Mouse (Mus musculus): ENCODE data around the gene Rps2.

The Rps2 gene

GRCm38 (mm10) chr17:24732233-24732935, 14.5 kb downstream of the Rps2 start:
- DNase-seq (ENCODE audit: low read depth), result no peak

DNA sequence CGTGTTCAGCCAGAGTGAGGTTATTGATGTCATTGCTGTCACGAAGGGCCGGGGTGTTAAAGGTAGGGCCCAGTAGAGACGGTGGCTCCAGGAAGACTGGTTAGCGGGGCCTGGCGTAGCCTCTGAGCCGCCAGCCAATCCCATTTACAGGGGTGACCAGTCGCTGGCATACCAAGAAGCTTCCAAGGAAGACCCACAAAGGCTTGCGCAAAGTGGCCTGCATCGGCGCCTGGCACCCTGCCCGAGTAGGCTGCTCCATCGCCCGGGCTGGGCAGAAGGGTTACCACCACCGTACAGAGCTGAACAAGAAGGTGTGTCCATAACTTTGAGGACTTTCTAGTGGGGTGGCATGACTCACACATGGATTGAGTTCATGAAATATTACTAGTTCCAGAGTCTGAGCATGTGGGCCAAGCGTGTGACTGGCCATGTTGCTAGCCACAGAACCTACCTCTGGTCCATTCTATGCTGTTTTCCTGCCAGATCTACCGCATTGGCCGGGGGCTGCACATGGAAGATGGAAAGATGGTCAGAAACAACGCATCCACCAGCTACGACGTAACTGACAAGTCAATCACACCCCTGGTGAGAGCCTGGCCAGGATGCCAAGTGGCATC, 15.6 kb downstream of the Rps2 start:
- DNase-seq (ENCODE audit: low read depth), result peak; percentile 28

DNA sequence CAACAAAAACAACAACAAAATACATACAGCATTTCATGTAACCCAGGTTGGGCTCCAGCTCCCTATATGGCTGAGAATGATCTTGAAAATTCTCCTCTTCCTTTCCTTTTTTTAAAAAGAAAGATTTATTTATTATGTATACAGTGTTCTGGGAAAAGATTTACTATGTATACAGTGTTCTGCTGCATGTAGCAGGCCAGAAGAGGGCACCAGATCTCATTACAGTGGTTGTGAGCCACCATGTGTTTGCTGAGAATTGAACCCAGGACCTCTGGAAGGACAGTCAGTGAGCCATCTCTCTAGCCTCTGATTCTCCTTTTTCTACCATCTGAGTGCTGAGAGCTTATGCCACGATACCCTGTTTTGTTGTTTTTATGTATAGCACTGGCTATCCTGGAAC, 16.6 kb downstream of the Rps2 start:
- peak; percentile 21 for DNase-seq (ENCODE audit: low read depth)

DNA sequence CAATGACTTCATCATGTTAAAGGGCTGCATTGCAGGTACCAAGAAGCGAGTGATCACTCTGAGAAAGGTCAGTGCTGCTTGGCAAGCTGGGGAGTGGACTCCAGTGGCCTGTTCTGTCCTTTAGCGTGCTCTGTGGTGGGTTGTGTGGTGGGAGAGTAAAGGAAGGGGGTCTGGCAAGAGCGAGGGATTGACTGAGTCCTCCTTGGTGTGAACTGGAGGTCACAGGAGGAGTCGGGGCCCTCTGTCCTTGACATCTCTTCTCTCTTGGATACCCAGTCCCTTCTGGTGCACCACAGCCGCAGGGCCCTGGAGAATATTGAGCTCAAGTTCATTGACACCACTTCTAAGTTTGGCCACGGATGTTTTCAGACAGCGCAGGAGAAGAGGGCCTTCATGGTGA, 17.5 kb downstream of the Rps2 start:
- no peak for DNase-seq (ENCODE audit: low read depth)

DNA sequence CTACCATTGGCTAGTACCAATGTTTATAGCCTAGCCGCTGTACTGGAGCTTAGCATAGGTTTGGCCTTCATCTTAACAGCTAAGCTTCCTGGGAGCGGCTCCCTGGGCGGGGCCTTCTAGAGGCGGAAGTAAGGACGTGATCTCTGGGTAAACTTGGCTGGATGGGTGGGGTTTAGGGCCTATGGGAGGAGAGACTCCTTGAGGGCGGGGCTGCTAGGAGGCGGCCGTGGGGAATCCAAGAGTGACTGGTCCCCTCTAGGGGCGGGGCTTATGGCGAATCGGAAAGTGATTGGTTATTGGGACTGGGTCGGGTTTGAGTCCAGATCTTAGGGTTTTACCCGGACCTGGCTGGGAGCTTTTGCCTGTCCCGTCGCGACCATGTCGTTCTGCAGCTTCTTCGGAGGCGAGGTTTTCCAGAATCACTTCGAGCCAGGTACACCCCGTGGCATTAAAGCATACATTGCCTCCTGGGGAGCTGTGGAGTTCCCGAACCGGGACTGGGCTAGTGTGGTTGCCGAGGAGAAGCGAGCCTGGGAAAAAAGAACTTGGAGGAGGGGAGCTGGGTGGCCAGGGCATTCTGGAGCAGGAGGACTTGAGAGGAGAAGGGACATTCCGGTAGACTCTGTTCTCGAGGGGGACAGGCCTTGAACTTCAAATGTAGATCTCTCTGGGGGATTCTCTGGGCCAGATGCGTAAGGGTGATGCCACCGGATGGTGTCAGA, 18.6 kb downstream of the Rps2 start, which contains the start of gene Msrb1:
Gene Msrb1, plus strand, starts transcription at position 313 of the 722 bp plus-strand sequence.
- DNase-seq (ENCODE audit: low read depth), result peak; percentile 98

DNA sequence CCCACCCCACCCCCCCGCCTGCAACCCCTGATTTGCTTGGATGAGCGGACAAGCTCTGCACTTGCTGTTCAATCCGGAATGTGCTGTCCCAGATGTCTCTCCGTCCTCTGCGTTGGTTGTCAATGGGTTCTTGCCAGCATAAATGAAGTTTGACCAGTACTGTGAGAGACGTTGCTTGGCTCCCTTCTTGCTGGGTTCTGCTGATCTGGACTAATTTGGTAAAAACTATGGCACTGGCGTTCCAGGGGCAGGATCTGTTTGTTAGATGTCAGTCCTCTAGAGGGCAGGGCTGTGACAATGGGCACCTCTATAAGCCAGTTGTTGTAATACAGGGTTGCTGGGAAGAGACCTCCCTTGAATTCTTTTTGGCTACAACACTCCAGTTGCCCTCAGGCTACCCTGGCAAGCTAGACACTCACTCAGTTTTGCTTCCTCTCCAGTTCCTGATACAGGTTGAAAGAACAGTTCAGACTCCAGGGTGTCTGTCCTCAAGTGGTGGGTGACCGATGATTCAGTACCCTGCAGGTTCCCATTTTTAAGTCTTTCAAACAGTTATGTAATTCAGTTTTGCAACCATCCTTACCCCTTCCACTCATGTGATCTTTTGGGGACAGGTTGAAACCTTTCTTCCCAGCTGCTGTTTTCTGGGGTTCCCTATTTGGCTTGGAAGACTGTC, 19.4 kb downstream of the Rps2 start:
- peak; percentile 70 for DNase-seq (ENCODE audit: low read depth)

- DNase-seq (ENCODE audit: low read depth), result no peak
These were observed 20.3 kb downstream of the Rps2 start for GRCm38 (mm10) chr17:24738238-24738637.

- no peak for DNase-seq (ENCODE audit: low read depth)
These were observed 22.0 kb downstream of the Rps2 start for GRCm38 (mm10) chr17:24739926-24740325.

DNA sequence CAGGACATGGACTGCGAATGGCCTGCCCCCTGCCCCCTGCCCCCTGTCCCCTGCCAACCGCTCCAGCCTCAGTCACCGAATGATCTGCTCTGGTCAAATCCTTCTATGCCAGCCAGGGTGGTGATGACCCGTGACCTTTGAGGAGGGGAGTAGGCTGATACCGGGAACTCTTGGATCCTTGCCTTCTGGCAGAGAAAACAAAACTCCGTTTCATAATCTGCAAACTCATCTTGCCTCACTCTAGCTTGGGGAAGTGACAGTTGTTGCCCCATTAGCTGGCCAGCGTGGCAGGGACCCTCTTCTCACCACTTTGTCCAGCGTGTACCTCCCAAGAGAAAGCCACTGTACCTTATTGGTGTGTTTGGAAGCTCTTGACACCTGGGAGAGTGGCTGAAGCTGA, 24.4 kb downstream of the Rps2 start:
- peak; percentile 40 for DNase-seq (ENCODE audit: low read depth)

GRCm38 (mm10) chr17:24743896-24744295, 26.0 kb downstream of the Rps2 start:
- DNase-seq (ENCODE audit: low read depth), result no peak

- DNase-seq (ENCODE audit: low read depth), result peak; percentile 10
These were observed 26.5 kb downstream of the Rps2 start for GRCm38 (mm10) chr17:24744381-24744780.

- DNase-seq (ENCODE audit: low read depth), result peak; percentile 92
These were observed 27.9 kb downstream of the Rps2 start for GRCm38 (mm10) chr17:24745526-24746497.

- no peak for DNase-seq (ENCODE audit: low read depth)
These were observed 29.1 kb downstream of the Rps2 start for GRCm38 (mm10) chr17:24746986-24747385.

DNA sequence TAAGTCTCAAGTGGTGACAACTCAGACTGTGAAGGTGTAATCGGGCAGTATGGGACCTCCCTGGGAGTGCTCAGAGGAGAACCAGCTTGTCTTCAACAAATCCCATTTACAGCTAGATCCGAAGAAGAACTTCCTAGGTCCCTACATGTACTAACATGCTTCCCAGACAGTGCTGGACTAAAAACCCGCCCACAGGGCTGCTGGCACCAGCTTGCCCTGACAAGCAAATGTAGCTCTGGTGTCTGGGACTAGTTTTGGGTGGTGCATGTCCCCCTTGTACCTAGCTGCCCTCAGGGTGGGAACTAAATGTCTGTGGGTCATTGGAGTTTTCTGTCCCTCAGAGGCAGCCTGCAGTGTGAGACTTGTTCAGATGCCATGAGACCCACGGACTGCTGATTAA, 33.6 kb downstream of the Rps2 start:
- DNase-seq (ENCODE audit: low read depth), result no peak

- no peak for DNase-seq (ENCODE audit: low read depth)
These were observed 34.8 kb downstream of the Rps2 start, which contains the start of gene Hs3st6 for GRCm38 (mm10) chr17:24752415-24753394. Hs3st6 (plus strand) TSS chr17:24752988.

DNA sequence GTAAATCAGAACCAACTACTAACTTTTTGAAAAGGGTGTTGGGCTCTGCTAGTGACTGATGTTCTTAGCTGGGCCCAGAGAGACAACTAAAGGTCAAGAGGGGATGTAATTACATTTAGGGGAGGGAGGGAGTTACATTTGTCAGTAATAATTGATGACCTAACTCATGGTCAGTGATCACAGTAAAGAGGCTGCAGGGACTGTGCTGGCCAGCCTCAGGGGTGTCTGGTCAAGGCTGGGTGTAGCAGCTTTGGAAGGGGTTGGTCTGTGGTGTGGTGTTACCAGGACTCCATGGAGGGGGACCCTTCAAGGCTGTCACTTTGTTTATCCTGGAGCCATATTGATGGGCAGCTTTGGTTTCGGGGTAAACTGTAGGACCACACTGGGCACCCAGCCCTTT, 39.5 kb downstream of the Rps2 start:
- DNase-seq (ENCODE audit: low read depth), result no peak

GRCm38 (mm10) chr17:24761121-24761520, 43.2 kb downstream of the Rps2 start:
- DNase-seq (ENCODE audit: low read depth), result no peak

DNA sequence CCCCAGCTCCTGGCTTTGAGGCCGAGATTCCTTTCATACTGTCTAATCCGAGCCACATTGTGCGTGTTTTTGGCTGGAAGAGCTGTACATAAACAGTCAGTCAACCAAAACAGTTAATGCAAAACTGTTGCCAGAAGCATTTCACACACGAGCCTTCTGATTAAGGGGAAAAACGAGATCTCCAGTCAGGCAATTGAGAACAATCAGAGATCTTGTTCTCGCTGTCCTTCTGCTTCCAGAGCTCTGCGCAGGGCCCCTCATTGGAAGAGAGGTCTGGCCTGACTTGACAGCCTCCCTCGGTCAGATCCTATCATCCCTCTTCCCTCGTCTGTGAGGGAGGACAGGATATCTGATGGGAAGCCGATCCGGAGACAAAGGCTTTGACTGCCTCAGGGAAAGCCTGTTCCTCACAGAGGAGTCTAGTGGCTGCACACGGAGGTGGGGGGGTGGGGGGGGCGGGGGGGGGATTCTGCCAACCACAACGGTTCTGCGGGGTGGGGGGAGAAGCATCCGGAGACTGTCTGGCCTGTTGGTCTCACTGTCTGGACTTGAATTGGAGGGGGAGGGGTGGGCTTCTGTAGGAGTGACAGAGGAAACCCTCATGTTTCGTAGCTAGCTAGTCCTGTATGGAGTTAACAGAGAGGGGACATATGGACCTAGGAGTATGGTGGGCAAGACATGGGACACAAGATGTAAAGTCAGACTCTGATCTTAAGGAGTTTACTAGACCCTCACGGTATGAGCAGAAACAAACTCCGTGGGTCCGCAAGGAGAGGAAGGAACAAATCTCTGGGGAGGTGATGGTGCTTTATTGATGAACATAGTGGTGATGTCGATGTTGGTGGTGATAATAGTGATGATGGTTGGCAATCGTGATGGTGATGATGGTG, 47.3 kb downstream of the Rps2 start:
- no peak for DNase-seq (ENCODE audit: low read depth)

DNA sequence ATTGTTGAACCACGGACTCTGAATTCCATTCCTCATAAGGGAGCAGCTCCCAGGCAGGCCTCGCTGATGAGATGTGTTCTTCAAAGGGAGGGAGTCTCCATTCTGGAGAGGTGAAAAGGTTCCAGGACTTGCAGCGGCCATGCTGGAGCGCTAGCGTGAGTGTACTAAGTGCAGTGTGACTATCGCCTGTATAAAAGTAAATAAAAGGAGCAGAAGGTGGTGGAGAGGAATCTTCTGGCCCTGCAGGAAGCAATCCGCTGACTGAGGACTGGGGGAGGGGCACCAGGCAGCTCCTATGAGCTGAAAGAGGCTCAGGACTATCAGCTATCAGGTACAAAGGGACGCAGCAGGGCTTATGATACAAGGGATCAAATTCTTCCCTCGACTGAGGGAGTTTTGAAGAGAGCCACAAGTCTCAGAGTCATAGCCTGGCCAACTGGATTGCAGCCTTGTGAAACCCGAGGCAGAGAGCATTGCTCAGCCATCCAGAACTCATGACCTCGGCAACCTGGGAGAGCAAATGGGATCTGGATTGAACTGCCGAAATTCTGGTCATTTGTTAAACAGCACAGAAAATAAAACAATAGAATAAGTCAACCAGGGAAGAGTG, 48.5 kb downstream of the Rps2 start:
- no peak for DNase-seq (ENCODE audit: low read depth)
